In genomic region chr7:130884161-130884560, GRCm38 (mm10) we compare ENCODE assay signal across 19 mouse cellular contexts. TPM values are rescaled to one million over a fixed set of nuclear protein-coding genes. Genes with fewer than 3 reads are reported as not detected.
"Had no signal": no experiment of that assay in that cellular context is flagged by ENCODE, and none has a peak within 500 bp of the region (broad histone marks: within the 10 kb centered on the region; RNA-seq: fewer than 3 reads in every experiment).

No protein-coding gene starts in this region.

- H3K27me3 ChIP-seq: lung, embryonic 15.5 days; megakaryocyte, embryonic 14.5 days; midbrain, embryonic 12.5 days; neural tube, embryonic 12.5 days; stomach, embryonic 15.5 days had no signal

- H3K4me1 ChIP-seq: lung, embryonic 15.5 days; neural tube, embryonic 12.5 days; stomach, embryonic 15.5 days had no signal

- H3K4me2 ChIP-seq: lung, embryonic 15.5 days; midbrain, embryonic 12.5 days; neural tube, embryonic 12.5 days; stomach, embryonic 15.5 days had no signal

- ATAC-seq: liver, postnatal 0 days; lung, postnatal 0 days had no signal

- H3K4me3 ChIP-seq: lung, embryonic 15.5 days; megakaryocyte, embryonic 14.5 days; midbrain, embryonic 12.5 days; neural tube, embryonic 12.5 days; stomach, embryonic 15.5 days had no signal

- H3K9ac ChIP-seq: liver, postnatal 0 days; lung, embryonic 15.5 days; midbrain, embryonic 12.5 days; neural tube, embryonic 12.5 days; stomach, embryonic 15.5 days had no signal

- H3K9me3 ChIP-seq: lung, embryonic 15.5 days; megakaryocyte, embryonic 14.5 days; midbrain, embryonic 12.5 days; neural tube, embryonic 12.5 days; stomach, embryonic 15.5 days had no signal

- H3K36me3 ChIP-seq: midbrain, embryonic 12.5 days had no signal

- DNase-seq: liver, postnatal 0 days; lung, adult 2 months; lung, postnatal 14 days; lung, postnatal 36 days; midbrain, embryonic 14.5 days; right cerebral cortex, postnatal 14 days; thymus, adult 2 months; thymus, postnatal 25 days; thymus, postnatal 4 days had no signal

- H3K27ac ChIP-seq: lung, embryonic 15.5 days; macrophage; midbrain, embryonic 12.5 days; neural tube, embryonic 12.5 days; stomach, embryonic 15.5 days; stomach, postnatal 0 days had no signal

RNA-seq across cellular contexts. Expression of gene Htra1, which starts 51.8 kb away (rescaled TPM):
- total RNA-seq: monocyte, adult 5-6 weeks; neutrophil, adult 5-6 weeks had no signal
